Mouse (Mus musculus) adrenal gland, adult (tissue): ENCODE data around the gene Apbb1ip.
"Not testable (repeated sequence)": the region's sequence is repeated elsewhere in the genome, so short reads cannot be mapped to it uniquely, and the experiment has no call there.

Source experiments
- DNase-seq, 2 experiments: peaks; one replicate each; pipeline ENCODE4 v3.0.0; 2022 to 2023; ENCODE audit warnings: low spot score in 1 of 2; ENCODE audit not compliant: inconsistent age in 2 of 2

Apbb1ip gene

GRCm38 (mm10) chr2:22813921-22814320 is 40.0 kb downstream of the Apbb1ip start:
- no peak for DNase-seq

- DNase-seq, result no peak
These were observed 41.8 kb downstream of the Apbb1ip start for GRCm38 (mm10) chr2:22815674-22816073.

GRCm38 (mm10) chr2:22816231-22816630 is 42.3 kb downstream of the Apbb1ip start:
- no peak for DNase-seq

GRCm38 (mm10) chr2:22822293-22822692 is 48.4 kb downstream of the Apbb1ip start:
- no peak for DNase-seq

GRCm38 (mm10) chr2:22845514-22845913 is 71.6 kb downstream of the Apbb1ip start:
- no peak for DNase-seq

GRCm38 (mm10) chr2:22851900-22852299 is 78.0 kb downstream of the Apbb1ip start:
- no peak for DNase-seq

- no peak for DNase-seq
These were observed 83.6 kb downstream of the Apbb1ip start for GRCm38 (mm10) chr2:22857501-22857900.

GRCm38 (mm10) chr2:22862194-22862593 is 88.3 kb downstream of the Apbb1ip start:
- DNase-seq, result peak in 1 of 2 experiments; percentile 43

GRCm38 (mm10) chr2:22864394-22865037 is 90.6 kb downstream of the Apbb1ip start:
- DNase-seq, result peak; percentile 65 to 88

- no peak for DNase-seq
These were observed 91.9 kb downstream of the Apbb1ip start for GRCm38 (mm10) chr2:22865818-22866217.

- no peak for DNase-seq
These were observed 93.1 kb downstream of the Apbb1ip start for GRCm38 (mm10) chr2:22866894-22867424.

GRCm38 (mm10) chr2:22873159-22873558 is 99.3 kb downstream of the Apbb1ip start:
- DNase-seq, result no peak

- DNase-seq, result no peak
These were observed 100.7 kb downstream of the Apbb1ip start for GRCm38 (mm10) chr2:22874628-22875027.

- no peak for DNase-seq
These were observed 102.7 kb downstream of the Apbb1ip start for GRCm38 (mm10) chr2:22876614-22877013.

- DNase-seq, result no peak
These were observed 104.9 kb downstream of the Apbb1ip start for GRCm38 (mm10) chr2:22878781-22879180.

GRCm38 (mm10) chr2:22880726-22881125 is 106.8 kb downstream of the Apbb1ip start:
- DNase-seq, result not testable (repeated sequence)

GRCm38 (mm10) chr2:22894932-22895281 is 121.0 kb downstream of the Apbb1ip start:
- DNase-seq, result no peak

- DNase-seq, result peak; percentile 93 to 97
These were observed 121.7 kb downstream of the Apbb1ip start, which contains the start of gene Pdss1 for GRCm38 (mm10) chr2:22895282-22896273. Gene Pdss1, plus strand, starts transcription at chr2:22895522.

- DNase-seq, result no peak
These were observed 130.1 kb downstream of the Apbb1ip start for GRCm38 (mm10) chr2:22903947-22904346.

- no peak for DNase-seq
These were observed 140.5 kb downstream of the Apbb1ip start for GRCm38 (mm10) chr2:22914421-22914820.

- no peak for DNase-seq
These were observed 144.8 kb downstream of the Apbb1ip start for GRCm38 (mm10) chr2:22918651-22919050.
